Mouse (Mus musculus) left cerebral cortex, adult 2 months (tissue): Measurements from ENCODE around the gene Gstm3. TPM values are rescaled to one million over a fixed set of nuclear protein-coding genes. Genes with fewer than 3 reads are reported as not detected.

Source experiments
- DNase-seq, 2 experiments: peaks; one replicate each; pipeline ENCODE4 v3.0.0; 2021 to 2022; ENCODE audit warnings: low spot score in 2 of 2, mixed read lengths in 1 of 2; ENCODE audit errors: extremely low spot score in 1 of 2
- H3K27ac ChIP-seq: fragments of 200-600 bp; 2 replicates; pipeline ENCODE4 v1.8.1; 2022
- H3K4me3 ChIP-seq: fragments of 200-600 bp; 2 replicates; pipeline ENCODE4 v1.8.1; 2022
- CTCF ChIP-seq: fragments of 200-600 bp; IDR thresholded peaks from 2 replicates; pipeline ENCODE4 v1.8.1; 2022; ENCODE audit warnings: antibody characterized with exemption, mild to moderate bottlenecking, moderate library complexity
- intact Hi-C: fragments of 180-260 bp; cut with DNase I; formaldehyde crosslinking; loops from one replicate; pipeline ENCODE4 v1.15.1; 2025
- total RNA-seq, 2 experiments: library from RNA; stranded (reverse); gene quantifications; 2 replicates each; pipeline ENCODE4 v1.2.3; 2021

The Gstm3 gene
- total RNA-seq, 2 experiments from 2014 or later = not detected

DNA sequence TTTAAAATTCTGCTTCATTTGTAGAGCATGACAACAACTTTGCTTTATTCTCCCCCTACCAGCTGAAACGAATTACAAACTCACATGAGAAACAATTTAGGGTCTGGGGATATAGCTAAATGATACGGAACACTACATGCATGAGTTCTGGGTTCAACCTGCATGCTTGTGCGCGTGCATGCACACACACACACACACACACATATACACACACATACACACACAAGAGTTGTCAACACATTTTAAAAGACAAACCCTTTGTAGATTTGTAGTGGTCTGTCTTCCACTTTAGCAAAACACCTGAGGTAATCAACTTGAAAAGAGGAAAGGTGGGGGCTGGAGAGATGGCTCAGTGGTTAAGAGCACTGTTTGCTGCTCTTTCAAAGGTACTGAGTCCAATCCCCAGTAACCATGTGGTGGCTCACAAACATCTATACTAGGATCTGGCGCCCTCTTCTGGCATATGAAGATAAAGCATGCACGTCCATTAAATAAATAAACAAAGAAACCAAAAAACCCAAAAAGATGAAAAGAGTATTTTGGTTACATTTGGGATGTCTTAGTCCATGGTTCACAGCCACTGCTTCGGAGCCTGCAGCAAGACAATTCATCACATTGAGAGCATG is 51.2 kb downstream of the Gstm3 start:
- no peak overlapping the region for H3K27ac ChIP-seq
- intact Hi-C loops = loop anchor here (1.0 to 5.0 kb wide), 3 partner anchors 51 to 221 kb away; partner anchors contain the start of gene Ahcyl1
- DNase-seq = peak; percentile 44 to 62
- no peak overlapping the region for H3K4me3 ChIP-seq
- TF ChIP-seq CTCF = peak; percentile 86

DNA sequence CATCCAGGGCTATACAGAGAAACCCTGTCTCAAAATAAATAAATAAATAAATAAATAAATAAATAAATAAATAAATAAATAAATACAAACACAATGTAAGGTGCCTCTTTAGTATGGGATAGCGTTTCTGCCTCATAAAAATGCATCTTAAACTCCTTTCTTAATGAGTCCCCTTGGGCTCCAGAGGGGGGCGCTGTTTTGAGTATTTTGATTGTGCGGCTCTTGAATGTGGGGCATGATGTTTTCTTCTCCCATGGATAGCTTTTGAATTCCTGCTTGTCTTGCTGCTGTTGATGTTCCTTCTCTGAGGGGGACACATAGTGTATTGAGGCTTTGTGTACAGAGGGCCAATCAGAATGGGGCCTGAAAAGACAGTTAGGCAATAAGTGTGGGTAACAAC is 52.0 kb downstream of the Gstm3 start:
- H3K4me3 ChIP-seq = no peak overlapping the region
- intact Hi-C loops = loop anchor here (5.0 kb wide), 2 partner anchors 145 to 220 kb away; partner anchors contain the start of gene Ahcyl1
- no peak for DNase-seq
- TF ChIP-seq CTCF = peak; percentile 45
- no peak overlapping the region for H3K27ac ChIP-seq

GRCm38 (mm10) chr3:107916674-107917073 is 52.4 kb downstream of the Gstm3 start:
- no peak overlapping the region for H3K27ac ChIP-seq
- intact Hi-C loops = loop anchor here (5.0 kb wide), 2 partner anchors 146 to 219 kb away; partner anchors contain the start of gene Ahcyl1
- TF ChIP-seq CTCF = no peak
- no peak for DNase-seq
- H3K4me3 ChIP-seq = no peak overlapping the region

Other genes starting within 250 kb of the Gstm3 start
- 10 to 100 TPM; 12.6 to 13.2 TPM for gene Csf1, start 208.8 kb downstream of the Gstm3 start, total RNA-seq
- not detected for gene Eps8l3, start 92.1 kb downstream of the Gstm3 start, total RNA-seq
- 100 to 1,000 TPM; 230 TPM for gene Gstm5, start 73.5 kb downstream of the Gstm3 start, total RNA-seq
- 10 to 100 TPM; 82.7 to 85.1 TPM for gene Gstm7, start 37.5 kb downstream of the Gstm3 start, total RNA-seq
- 1 to 10 TPM; 4.7 to 6.7 TPM for gene Gstm6, start 25.5 kb downstream of the Gstm3 start, total RNA-seq
- 1 to 10 TPM; 2.0 to 4.6 TPM for gene Gstm2, start 17.2 kb upstream of the Gstm3 start, total RNA-seq
- 100 to 1,000 TPM; 266 to 284 TPM for gene Gstm1, start 48.7 kb upstream of the Gstm3 start, total RNA-seq
- gene Gstm4, start 75.6 kb upstream of the Gstm3 start, total RNA-seq = 1 to 10 TPM; 7.8 to 8.0 TPM
- 10 to 100 TPM; 58.8 to 61.4 TPM for gene Ampd2, start 117.4 kb upstream of the Gstm3 start, total RNA-seq
- gene Gnat2, start 123.5 kb upstream of the Gstm3 start, total RNA-seq = not detected
- gene Gnai3, start 176.9 kb upstream of the Gstm3 start, total RNA-seq = 10 to 100 TPM; 26.9 to 28.6 TPM
- 10 to 100 TPM; 17.0 to 19.0 TPM for gene Gpr61, start 185.6 kb upstream of the Gstm3 start, total RNA-seq
- gene Amigo1, start 217.1 kb upstream of the Gstm3 start, total RNA-seq = 10 to 100 TPM; 80.2 to 82.8 TPM
- gene Cyb561d1, start 231.9 kb upstream of the Gstm3 start, total RNA-seq = 10 to 100 TPM; 18.8 to 20.7 TPM
- 10 to 100 TPM; 30.6 to 32.8 TPM for gene Atxn7l2, start 241.7 kb upstream of the Gstm3 start, total RNA-seq